Mouse (Mus musculus) ES-Bruce4 (cell line): ENCODE results near the gene Ak7.

Experiments used
- EP300 ChIP-seq: IDR thresholded peaks from 2 replicates; pipeline ENCODE4 v1.6.1; 2011; ENCODE audit warnings: low read depth, low read length; ENCODE audit not compliant: insufficient read depth
- POLR2A ChIP-seq: IDR thresholded peaks from one replicate; pipeline ENCODE4 v1.8.1; 2011; ENCODE audit warnings: low read length; ENCODE audit not compliant: insufficient read depth

GRCm38 (mm10) chr12:105807416-105807815, 101.6 kb downstream of the Ak7 start:
- TF ChIP-seq POLR2A (no peak), EP300 (no peak)
